Mouse (Mus musculus): Measurements from ENCODE around the gene P2ry6.

The P2ry6 gene

DNA sequence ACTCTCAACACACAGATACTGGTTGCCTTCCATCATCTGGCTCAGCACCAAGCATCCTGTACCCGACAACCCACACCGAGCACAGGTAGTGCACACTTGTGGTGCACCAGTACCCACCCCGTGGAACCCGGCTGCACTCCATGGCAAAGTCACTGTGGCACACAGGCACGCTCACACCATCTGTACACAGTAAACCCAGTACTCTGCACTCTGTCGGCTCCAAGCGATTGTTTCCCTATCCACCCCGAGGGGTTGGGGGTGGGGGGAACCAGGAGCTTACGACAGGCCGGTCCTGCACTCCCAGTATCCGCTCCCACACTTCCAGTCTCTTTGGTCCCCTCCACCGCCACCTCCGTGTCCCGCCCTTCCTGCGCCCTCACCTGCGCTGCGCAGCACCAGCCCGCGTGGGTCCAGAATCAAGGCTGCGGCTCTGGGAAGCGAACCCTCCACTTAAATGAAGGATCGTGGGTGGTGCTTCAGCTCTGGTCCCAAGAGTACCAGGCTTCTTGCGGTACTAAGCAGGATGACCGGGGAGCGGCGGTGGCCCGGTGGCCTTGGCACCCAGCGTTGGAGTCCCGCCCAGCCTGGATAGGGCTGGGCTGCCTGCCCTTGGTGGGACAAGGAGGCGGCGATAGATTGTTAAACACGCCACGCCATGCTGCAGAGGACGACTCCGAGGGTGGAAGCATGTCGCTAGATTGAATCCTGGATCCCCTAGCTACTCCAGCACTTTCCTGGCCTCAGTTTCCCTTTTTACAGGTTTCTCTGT lies at the start of gene P2ry6:
P2ry6 (minus strand) TSS at position 515 of the 769 bp plus-strand sequence.
- DNase-seq (ENCODE audit: low spot score): peak; percentile 20

- DNase-seq (ENCODE audit: low spot score): no peak
These were observed 43.0 kb upstream of the P2ry6 start for GRCm38 (mm10) chr7:101017492-101017891.

DNA sequence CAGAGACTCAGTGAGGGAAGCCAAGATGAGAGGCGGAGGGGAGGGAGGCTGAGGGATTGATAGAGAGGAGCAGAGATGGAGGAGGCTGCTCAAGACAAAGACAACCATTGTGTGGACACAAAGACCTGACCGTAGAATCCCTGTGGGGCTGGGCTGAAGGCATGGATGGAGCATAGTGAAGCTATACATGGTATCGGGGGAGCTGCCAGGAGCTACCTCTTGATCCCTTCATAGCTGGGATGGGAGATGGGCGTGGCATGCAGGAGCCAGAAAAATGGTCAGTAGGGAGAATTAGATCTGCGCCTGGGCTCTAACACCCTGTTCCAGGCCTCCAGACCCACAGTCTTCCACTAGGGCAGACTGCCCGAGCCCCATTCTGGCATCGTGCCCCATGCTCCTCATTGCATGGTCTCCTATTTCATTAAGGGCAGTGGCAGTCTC lies 42.6 kb upstream of the P2ry6 start:
- peak; percentile 50 for DNase-seq (ENCODE audit: low spot score)

- DNase-seq (ENCODE audit: low spot score): no peak
These were observed 40.5 kb upstream of the P2ry6 start for GRCm38 (mm10) chr7:101014985-101015384.

GRCm38 (mm10) chr7:101014041-101014440 lies 39.6 kb upstream of the P2ry6 start:
- DNase-seq (ENCODE audit: low spot score): no peak

DNA sequence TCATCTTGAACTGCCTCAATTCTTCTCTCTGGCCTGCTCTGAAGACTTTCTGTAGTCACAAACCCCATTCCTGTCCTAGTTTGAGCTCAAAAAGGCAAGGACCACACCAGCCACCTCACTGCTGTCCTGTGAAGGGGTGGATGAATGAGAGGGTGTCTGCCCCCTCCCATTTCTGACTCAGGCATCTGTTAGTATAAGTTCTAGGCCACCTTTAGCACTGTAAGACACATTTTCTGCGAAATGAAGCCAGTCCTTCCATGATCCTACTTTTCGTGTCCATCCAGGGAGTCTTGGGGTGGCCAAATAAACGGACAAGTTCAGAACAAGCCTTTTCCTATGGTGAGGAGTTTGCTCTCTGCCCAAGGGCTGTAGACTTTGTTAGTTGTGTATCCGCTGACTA lies 38.1 kb upstream of the P2ry6 start, which contains the start of gene P2ry2:
P2ry2 (minus strand) TSS at position 326 of the 400 bp plus-strand sequence.
- no peak for DNase-seq (ENCODE audit: low spot score)

- DNase-seq (ENCODE audit: low spot score): peak; percentile 62
These were observed 37.4 kb upstream of the P2ry6 start for GRCm38 (mm10) chr7:101011681-101012367.

GRCm38 (mm10) chr7:101010741-101011140 lies 36.3 kb upstream of the P2ry6 start:
- no peak for DNase-seq (ENCODE audit: low spot score)

GRCm38 (mm10) chr7:101006201-101006600 lies 31.8 kb upstream of the P2ry6 start:
- no peak for DNase-seq (ENCODE audit: low spot score)

DNA sequence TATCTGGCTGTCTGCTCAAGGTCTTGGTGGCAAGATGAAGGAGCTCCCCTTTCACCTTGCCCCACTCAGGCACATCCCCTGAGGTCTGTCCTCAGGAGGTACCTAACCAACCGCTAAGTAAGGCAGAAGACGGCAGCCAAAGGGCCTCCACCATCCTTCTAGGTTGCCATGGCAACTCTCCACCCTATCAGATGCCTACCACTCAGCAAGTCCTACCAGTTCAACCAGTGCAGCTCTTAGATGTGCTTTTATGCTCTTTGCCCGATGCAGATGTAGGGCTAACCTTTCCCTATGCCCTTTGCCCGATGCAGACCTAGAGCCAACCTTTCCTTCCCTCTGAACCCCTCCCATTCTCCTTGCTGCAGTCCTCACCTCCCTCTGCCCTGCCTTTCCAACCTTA lies 30.7 kb upstream of the P2ry6 start:
- DNase-seq (ENCODE audit: low spot score): no peak

GRCm38 (mm10) chr7:101003442-101004326 lies 29.2 kb upstream of the P2ry6 start:
- no peak for DNase-seq (ENCODE audit: low spot score)

DNA sequence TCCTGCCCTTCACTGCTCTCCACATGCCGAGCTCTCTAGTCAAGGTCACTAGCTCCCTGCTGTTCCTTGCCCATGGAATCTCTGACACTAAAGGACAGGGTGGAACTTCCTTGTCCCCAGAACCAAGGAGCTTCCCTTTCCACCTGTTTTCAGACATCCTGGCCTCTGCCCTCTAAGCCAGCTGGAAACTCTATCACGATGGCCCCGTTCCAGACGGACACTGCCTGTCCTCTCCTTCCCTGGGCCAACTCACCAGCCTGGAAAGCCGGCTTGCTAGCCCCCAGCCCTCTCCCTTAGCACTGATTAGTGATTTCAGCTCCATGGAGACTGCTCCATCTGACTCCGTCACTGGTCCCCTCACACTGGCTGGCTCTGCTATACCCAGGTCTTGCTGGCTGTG lies 27.8 kb upstream of the P2ry6 start:
- DNase-seq (ENCODE audit: low spot score): peak; percentile 46

- no peak for DNase-seq (ENCODE audit: low spot score)
These were observed 25.2 kb upstream of the P2ry6 start for GRCm38 (mm10) chr7:100999623-101000022.

GRCm38 (mm10) chr7:100998578-100998960 lies 24.1 kb upstream of the P2ry6 start:
- DNase-seq (ENCODE audit: low spot score): no peak

DNA sequence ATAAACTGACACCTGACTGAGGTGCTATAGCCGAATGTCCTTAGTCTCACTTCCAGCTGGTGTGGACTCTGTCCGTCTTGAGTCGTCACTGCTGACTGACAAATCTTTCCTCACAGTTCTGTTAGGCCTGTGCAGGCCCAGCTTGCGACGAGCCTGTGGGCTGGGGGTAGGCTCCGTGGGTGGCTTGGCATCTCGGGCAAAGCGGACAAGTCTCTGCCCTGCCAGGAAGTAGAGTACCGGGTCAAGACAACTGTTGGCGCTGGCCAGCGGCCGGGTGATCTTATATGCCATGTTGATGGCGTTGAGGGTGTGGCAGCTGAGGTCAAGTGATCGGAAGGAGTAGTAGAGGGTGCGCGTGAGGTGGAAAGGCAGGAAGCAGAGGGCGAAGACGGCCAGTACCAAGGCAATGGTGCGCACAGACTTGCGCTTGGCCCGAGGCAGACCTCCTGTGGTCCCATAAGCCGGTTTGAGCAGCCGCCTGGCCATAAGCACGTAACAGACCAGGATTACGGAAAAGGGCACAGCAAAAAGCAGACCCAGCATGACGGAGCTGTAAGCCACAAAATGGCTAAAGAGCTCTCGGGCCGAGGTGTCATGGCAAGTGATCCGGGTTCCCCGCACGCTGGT lies 23.6 kb upstream of the P2ry6 start:
- no peak for DNase-seq (ENCODE audit: low spot score)

DNA sequence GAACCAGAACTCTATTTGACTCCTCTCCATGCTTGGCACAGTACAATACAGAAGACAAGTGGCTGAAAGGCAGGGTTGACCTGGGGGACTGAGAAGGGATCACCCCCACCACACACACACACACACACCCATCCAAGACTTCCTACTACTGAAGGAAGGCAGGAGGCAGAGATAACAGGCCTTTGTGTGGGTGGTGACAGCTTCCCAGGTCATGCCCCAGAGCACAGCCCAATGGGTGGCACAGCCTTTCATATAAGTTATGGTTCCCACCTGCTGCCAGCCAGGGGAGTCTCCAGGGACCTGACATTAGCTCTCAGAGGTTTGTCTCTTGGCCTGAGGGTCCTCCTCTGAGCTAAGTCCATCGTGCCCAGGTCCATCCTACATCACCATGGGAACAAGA lies 22.8 kb upstream of the P2ry6 start:
- no peak for DNase-seq (ENCODE audit: low spot score)

- no peak for DNase-seq (ENCODE audit: low spot score)
These were observed 21.5 kb upstream of the P2ry6 start for GRCm38 (mm10) chr7:100995951-100996350.

- DNase-seq (ENCODE audit: low spot score): no peak
These were observed 20.9 kb upstream of the P2ry6 start for GRCm38 (mm10) chr7:100995260-100995864.

DNA sequence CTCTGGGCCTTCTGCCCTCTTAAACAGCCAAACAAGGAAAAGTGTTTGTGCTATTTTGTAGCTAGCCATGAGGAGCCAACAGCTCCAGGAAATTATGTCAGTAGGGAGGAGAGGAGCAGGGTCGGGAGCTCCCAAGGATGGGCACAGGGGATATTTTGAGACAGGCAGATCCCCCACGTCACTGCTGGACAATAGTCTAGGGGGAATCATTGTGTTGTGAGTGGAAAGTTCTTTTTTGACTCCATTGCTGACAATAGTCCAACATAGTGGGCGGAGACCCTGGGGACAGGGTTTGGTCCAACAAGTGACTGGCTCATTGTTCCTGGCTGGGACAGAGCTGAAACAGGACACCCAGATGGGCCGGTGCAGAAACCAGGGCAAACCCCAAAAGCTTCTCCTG lies 18.7 kb upstream of the P2ry6 start:
- no peak for DNase-seq (ENCODE audit: low spot score)

DNA sequence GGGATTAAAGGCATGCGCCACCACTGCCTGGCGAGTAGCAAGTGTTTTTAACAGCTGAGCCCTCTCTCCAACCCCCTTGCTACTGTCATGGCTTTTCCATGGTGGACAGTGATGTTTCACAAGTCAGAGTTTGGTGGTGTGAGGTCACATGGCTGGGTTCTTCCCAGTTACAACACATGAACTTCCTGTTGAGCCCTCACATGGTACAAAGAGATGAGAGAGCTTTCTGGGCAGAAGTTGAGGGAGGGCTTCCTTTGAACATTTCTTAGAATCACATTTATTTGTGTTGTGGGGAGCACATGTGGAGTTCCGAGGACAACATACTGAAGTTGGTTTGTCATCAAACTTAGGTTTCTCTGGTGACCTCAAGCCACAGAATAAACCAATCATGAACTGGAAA lies 17.5 kb upstream of the P2ry6 start:
- DNase-seq (ENCODE audit: low spot score): no peak

DNA sequence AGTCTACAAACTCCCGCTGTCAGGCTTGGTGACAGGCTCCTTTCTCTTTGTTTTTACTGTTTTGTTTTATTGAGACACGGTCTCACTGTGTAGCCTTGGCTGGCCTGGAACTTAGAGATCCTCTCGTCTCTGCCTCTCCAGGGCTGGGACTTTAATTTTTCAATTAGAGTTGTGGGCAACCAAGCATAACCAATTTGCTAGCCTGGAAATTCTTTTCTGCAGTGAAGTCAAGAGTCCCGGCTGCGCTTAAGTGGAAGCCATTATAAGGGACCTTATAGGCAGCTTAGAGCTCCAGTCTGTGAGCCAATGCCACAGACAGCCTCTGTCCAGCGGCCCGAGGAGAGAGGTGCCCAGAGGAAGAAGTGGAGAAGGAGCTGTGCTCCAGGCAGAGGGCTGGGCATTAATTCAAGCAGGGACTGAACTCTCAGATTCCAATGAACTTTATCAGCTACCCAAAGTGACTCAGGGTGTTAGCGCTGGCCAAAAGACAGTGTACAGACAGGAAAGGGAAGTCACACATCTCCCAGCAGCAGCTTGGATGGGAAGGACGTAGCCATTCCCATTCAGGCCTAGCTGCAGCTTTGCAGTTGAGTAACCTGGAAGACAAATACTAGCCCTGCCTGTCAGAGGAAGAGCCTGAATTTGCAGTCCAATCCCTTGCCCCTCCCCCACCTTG lies 16.3 kb upstream of the P2ry6 start:
- DNase-seq (ENCODE audit: low spot score): peak; percentile 14
